Mouse (Mus musculus) left cerebral cortex, adult 11 months (tissue): ENCODE data around the gene Nell2.

Experiments used
- DNase-seq: peaks from one replicate; pipeline ENCODE4 v3.0.0; 2022; ENCODE audit warnings: low spot score

Nell2 gene

DNA sequence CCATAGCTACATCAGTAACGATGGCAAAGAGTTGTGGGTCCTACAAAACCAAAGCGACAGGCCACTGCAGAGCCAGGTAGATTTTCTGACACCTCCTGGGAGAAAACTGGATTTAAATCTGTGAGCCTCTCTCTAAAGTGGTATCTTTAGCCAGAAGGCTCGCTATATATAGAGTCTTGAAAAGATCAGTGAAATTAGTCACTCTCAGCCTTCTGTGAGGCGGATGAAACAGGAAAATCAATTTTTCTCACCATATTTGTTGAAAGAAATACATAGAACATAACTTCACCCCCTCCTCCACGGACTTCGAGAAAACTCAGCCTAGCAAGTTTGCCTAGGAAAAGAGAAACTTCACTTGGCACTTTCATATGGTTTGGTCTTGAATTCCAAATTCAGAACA lies 54.4 kb downstream of the Nell2 start:
- DNase-seq = peak; percentile 24

GRCm38 (mm10) chr15:95467195-95467594 lies 61.2 kb downstream of the Nell2 start:
- DNase-seq = no peak

GRCm38 (mm10) chr15:95460041-95460566 lies 68.3 kb downstream of the Nell2 start:
- DNase-seq = no peak

GRCm38 (mm10) chr15:95444586-95444985 lies 83.8 kb downstream of the Nell2 start:
- DNase-seq = no peak

DNA sequence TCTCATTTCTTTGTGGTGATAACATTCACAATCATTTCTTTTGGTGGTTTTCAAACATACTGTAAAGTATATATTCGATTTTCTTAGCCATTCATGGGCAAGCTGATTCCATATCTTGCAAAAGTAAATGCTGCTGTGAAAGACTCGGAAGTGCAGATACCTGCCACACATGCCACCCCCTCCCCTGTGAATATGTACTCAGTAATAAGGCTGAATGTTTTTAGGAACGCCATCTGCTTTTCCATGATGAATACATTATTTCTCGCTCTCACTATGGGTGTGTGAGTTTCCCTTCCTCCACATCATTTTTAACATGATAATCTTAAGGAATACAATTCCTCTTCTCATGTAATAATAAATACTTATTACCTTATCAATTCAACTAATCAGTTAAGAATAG lies 90.6 kb downstream of the Nell2 start:
- DNase-seq = no peak

- no peak for DNase-seq
Measured at GRCm38 (mm10) chr15:95436261-95436660, 92.1 kb downstream of the Nell2 start.

DNA sequence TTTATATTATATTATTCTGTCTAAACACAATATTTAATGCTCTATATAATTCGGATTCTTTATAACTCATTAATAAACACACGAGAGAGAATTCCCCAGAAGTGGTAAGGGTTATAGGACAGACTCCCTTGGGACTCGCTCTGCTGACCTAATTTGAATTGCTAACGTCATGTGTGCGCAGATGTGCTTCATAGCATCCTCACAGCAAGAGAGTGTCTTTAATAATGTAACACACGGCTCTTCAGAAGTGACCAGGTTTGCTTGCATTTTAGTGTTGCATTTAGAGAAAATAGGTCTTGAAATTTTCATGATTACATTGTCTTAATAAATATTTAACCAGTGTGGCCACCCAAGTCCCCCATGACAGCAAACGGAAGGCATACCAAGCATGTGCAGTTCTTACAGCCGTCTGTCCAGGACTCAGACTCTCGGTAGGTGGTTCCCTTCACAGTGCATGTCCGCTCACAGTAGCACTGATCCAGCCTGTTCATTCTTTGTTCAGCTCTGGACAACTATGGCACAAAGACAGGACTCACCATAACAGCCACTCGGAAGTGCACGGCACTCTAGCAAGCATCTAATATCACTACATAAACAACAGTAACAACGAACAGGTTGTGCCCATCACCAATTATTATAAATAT lies 97.1 kb downstream of the Nell2 start:
- DNase-seq = no peak

GRCm38 (mm10) chr15:95430000-95430399 lies 98.4 kb downstream of the Nell2 start:
- DNase-seq = no peak

- no peak for DNase-seq
Measured at GRCm38 (mm10) chr15:95428003-95428663, 100.2 kb downstream of the Nell2 start.

DNA sequence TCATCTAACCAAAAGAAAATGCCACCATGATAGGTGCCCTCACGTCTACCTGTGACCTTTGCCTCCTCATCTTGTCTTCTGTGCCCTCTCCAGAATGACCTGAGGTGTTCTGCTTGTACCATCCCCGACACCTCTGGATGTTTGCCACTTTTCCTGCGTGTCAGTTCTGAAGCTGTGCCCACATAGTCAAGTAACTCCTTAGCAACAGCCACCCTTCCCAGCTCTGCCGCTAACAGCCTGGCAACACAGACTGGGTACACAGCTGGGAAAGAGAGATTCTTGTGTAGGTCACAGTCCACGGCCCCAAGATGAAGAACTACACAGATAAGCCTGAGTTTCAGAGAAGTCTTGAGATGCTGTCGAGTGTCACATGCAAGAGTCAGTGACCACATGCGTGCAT lies 103.3 kb downstream of the Nell2 start:
- DNase-seq = no peak

DNA sequence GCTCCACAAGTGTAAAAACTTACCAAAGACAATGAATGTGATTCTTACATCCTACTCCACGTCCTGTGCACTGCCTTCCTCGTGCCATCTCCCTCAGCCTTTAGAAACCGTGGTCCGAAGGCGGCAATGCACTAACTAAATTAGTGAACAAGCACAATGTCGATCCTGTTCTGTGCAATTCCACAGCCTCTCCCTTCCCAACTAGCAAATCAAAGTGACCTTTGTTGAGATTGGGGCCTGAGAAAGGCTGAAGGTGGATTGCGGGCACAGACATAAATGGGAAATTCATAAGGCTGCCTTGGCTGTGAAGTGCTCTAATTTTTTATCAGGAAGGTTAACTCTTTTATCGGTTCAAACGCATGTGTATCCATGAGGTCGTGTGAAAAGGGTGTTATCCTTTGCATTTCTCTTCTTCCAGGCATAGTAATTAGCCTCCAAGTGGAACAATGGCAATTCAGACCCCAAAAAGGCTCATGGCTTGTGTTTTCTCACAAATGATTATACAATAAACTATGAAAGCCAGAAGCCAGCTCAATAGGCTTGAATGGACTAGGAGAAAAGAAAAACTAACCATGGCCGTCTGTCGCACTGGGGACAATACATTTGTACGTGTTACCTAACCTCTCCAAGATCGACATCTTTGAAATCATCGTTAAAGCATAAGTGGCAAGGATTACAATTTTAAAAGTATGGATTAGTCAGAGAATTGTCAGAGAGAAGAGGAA lies 106.0 kb downstream of the Nell2 start:
- no peak for DNase-seq

- no peak for DNase-seq
Measured at GRCm38 (mm10) chr15:95418641-95419040, 109.7 kb downstream of the Nell2 start.

DNA sequence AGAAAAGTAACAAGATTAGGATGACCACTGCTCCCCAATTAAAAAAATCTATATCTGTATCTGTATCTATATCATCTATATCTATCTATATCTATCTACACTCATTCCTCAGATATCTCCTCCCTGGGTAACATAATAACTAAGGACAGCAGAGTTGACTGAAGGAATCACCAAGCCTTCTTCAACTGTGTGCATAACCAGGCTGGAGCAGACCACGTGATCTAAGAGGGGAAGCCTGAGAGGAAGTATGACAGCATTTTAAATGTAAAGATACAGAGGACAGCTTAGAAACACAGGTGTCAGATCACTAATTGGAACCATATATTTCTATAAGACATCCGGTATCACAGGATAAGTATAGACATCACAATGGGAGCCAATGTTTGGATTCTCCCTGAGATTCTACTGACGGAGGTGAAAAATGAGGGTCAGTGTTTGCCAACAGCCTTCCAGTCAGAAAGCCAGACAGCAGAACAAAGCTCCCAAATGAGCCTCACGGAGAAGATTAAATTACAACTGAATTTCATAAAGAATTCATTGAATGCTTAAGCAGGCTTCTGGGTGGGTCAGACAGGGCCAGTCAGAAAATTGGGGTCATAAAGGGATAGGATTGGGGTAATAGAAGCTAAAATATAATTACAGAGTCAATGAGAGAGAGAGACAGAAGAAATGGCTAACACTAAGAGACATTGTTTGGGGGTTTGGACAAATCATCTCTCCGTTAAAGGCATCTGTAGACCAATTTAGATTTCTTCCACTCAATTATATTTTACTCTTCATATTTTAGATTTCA lies 116.2 kb downstream of the Nell2 start:
- no peak for DNase-seq

DNA sequence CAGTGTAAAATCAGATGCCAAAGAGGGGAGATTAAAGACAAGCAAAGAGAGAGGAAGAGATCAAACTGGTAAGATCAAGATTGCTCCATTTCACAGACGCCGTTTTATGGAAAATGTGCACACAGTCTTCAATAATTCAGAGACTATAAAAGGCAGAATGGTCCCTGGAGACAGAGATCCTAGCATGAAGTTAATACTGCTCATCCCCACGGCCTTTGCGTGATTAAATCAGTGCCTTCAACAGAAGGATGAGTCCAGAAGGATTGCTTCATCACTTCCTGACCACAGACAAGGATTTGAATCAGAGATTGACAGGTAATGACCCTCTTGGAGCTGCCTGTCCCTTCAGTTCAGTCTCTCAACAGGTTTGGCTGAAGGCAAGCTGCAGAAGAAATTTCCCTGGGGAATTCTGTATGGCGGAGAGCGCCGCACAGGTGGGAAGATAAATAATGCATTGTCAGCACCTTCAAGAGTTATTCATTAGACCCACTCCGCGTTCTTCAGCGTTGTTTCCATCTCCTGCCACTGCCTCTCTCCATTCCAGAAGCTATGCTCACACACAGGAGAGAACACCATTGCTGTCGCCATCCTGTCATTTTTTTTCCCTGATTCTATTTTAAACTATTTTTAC lies 118.0 kb downstream of the Nell2 start:
- DNase-seq = no peak

GRCm38 (mm10) chr15:95390347-95390746 lies 138.0 kb downstream of the Nell2 start:
- DNase-seq = no peak

- DNase-seq = no peak
Measured at GRCm38 (mm10) chr15:95388950-95389349, 139.4 kb downstream of the Nell2 start.

DNA sequence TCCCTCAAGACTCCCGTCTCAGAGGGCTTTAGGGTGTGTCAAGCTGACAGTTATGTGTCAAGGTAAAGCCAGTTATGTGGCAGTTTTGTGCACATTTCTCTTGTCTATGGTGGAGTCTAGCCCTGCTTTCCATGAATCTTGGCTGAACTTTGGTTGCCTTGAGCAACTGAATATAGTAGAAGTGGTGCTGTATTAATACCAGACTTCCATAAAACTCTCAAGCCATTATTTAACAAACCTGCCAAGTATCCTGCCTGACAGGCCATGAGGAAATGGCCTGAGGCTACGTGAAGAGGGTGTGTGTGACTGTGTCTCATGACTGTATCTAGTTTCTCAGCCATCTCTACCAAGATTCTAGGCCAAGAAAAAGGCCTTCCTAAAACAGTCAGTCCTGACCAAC lies 147.5 kb downstream of the Nell2 start:
- DNase-seq = no peak

- DNase-seq = no peak
Measured at GRCm38 (mm10) chr15:95370720-95371395, 157.5 kb downstream of the Nell2 start.

DNA sequence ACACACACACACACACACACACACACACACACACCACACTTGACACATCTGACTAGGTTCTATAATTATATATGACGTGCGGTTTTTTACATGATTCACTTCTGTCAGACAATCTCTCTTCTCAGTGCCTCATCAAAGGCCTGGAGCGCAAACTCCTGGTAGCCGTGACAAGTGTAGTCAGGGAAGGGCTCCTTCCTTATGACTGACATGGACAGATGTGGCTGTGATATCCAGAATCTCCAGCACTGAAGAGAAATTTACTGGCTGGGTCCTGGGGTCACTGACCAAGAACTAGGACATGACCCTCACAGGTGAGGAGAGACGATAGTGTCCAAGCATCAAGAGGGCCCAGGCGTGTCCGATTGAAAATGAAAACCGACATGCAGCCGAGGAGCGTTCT lies 160.2 kb downstream of the Nell2 start:
- no peak for DNase-seq

GRCm38 (mm10) chr15:95366506-95366905 lies 161.9 kb downstream of the Nell2 start:
- no peak for DNase-seq

- no peak for DNase-seq
Measured at GRCm38 (mm10) chr15:95354806-95355205, 173.6 kb downstream of the Nell2 start.
